Mouse (Mus musculus) MEL (cell line): ENCODE measurements around the gene Txnrd2. TPM values are rescaled to one million over a fixed set of nuclear protein-coding genes. Genes with fewer than 3 reads are reported as not detected.

ENCODE experiments used
- DNase-seq: peaks from one replicate; pipeline ENCODE4 v3.0.0; 2011; ENCODE audit warnings: low read depth, low spot score
- H3K27ac ChIP-seq: 2 replicates; pipeline ENCODE4 v1.5.1; 2012; ENCODE audit warnings: low read depth, mild to moderate bottlenecking, control low read depth, low read length, moderate library complexity; ENCODE audit not compliant: control insufficient read depth
- H3K27me3 ChIP-seq, 2 experiments: fragments of 150-350 bp in 1 of 2; sonication (generic) in 1 of 2; 2 replicates each; pipeline ENCODE4 v1.6.1; 2012; ENCODE audit warnings: low read length in 2 of 2, mild to moderate bottlenecking in 2 of 2, improper control_type of control experiment in 1 of 2, moderate library complexity in 1 of 2; ENCODE audit not compliant: insufficient read depth in 2 of 2, control insufficient read depth in 1 of 2
- H3K36me3 ChIP-seq, 2 experiments: 2 replicates each; pipeline ENCODE4 v1.6.1; 2012 to 2014; ENCODE audit warnings: low read length in 2 of 2, improper control_type of control experiment in 1 of 2, inconsistent platforms in 1 of 2, mild to moderate bottlenecking in 1 of 2; ENCODE audit not compliant: insufficient read depth in 2 of 2, control insufficient read depth in 1 of 2
- H3K4me1 ChIP-seq, 2 experiments: fragments of 150-350 bp in 1 of 2; sonication (generic) in 1 of 2; 2 replicates each; pipeline ENCODE4 v1.6.1; 2012; ENCODE audit warnings: low read length in 2 of 2, improper control_type of control experiment in 1 of 2, mild to moderate bottlenecking in 1 of 2; ENCODE audit not compliant: insufficient read depth in 2 of 2, control insufficient read depth in 1 of 2
- H3K4me3 ChIP-seq, 2 experiments: fragments of 150-350 bp in 1 of 2; sonication (generic) in 1 of 2; 2 replicates each; pipeline ENCODE4 v1.5.1; 2012; ENCODE audit warnings: low read depth in 2 of 2, low read length in 2 of 2, mild to moderate bottlenecking in 2 of 2, moderate library complexity in 2 of 2, control low read depth in 1 of 2, improper control_type of control experiment in 1 of 2; ENCODE audit not compliant: control insufficient read depth in 1 of 2, insufficient read depth in 1 of 2
- H3K79me2 ChIP-seq: 2 replicates; pipeline ENCODE4 v1.6.1; 2012; ENCODE audit warnings: mild to moderate bottlenecking, low read length, moderate library complexity; ENCODE audit not compliant: control insufficient read depth, poor library complexity, insufficient read depth
- H3K9ac ChIP-seq: 2 replicates; pipeline ENCODE4 v1.6.1; 2012; ENCODE audit warnings: low read depth, mild to moderate bottlenecking, control low read depth, low read length, moderate library complexity; ENCODE audit not compliant: control insufficient read depth, poor library complexity, severe bottlenecking
- H3K9me3 ChIP-seq: fragments of 150-350 bp; sonication (generic); replicated peaks from 2 replicates; pipeline ENCODE4 v1.6.1; 2012; ENCODE audit warnings: mild to moderate bottlenecking, low read length, improper control_type of control experiment, moderate library complexity; ENCODE audit not compliant: insufficient read depth
- ELF1 ChIP-seq: IDR thresholded peaks from 2 replicates; pipeline ENCODE4 v1.6.1; 2014; ENCODE audit warnings: low read depth, mild to moderate bottlenecking, inconsistent platforms, low read length, improper control_type of control experiment, moderate library complexity
- EP300 ChIP-seq, 2 experiments: IDR thresholded peaks; 2 replicates each; pipeline ENCODE4 v1.6.1; 2011; ENCODE audit warnings: improper control_type of control experiment in 2 of 2, low read length in 2 of 2, low read depth in 1 of 2, mild to moderate bottlenecking in 1 of 2
- ETS1 ChIP-seq: IDR thresholded peaks from 2 replicates; pipeline ENCODE4 v1.6.1; 2012; ENCODE audit warnings: low read depth, mild to moderate bottlenecking, inconsistent platforms, low read length, improper control_type of control experiment, moderate library complexity
- GATA1 ChIP-seq: IDR thresholded peaks from 2 replicates; pipeline ENCODE4 v1.6.1; 2011; ENCODE audit warnings: low read depth, low read length, improper control_type of control experiment
- MAZ ChIP-seq: IDR thresholded peaks from 2 replicates; pipeline ENCODE4 v1.6.1; 2012; ENCODE audit warnings: low read depth, mild to moderate bottlenecking, inconsistent platforms, low read length, improper control_type of control experiment
- MEF2A ChIP-seq: IDR thresholded peaks from 2 replicates; pipeline ENCODE4 v1.6.1; 2014; ENCODE audit warnings: low read depth, mild to moderate bottlenecking, inconsistent platforms, low read length, improper control_type of control experiment; ENCODE audit not compliant: poor library complexity, insufficient replicate concordance, severe bottlenecking; ENCODE audit errors: extremely low read depth
- MXI1 ChIP-seq: IDR thresholded peaks from 2 replicates; pipeline ENCODE4 v1.6.1; 2011; ENCODE audit warnings: mild to moderate bottlenecking, low read depth, low read length, improper control_type of control experiment
- MYB ChIP-seq: IDR thresholded peaks from 2 replicates; pipeline ENCODE4 v1.6.1; 2011; ENCODE audit warnings: mild to moderate bottlenecking, low read depth, low read length, improper control_type of control experiment
- MYC ChIP-seq: IDR thresholded peaks from 2 replicates; pipeline ENCODE4 v1.6.1; 2011; ENCODE audit warnings: low read depth, mild to moderate bottlenecking, low read length, improper control_type of control experiment, moderate library complexity
- NRF1 ChIP-seq: IDR thresholded peaks from 2 replicates; pipeline ENCODE4 v1.6.1; 2014; ENCODE audit warnings: low read depth, mild to moderate bottlenecking, inconsistent platforms, low read length, improper control_type of control experiment, moderate library complexity; ENCODE audit not compliant: poor library complexity, insufficient read depth, severe bottlenecking
- POLR2AphosphoS5 ChIP-seq: IDR thresholded peaks from 2 replicates; pipeline ENCODE4 v1.6.1; 2012; ENCODE audit warnings: low read depth, borderline replicate concordance, mild to moderate bottlenecking, inconsistent platforms, low read length, moderate library complexity, mixed read lengths
- TBP ChIP-seq: IDR thresholded peaks from 2 replicates; pipeline ENCODE4 v1.8.0; 2011; ENCODE audit warnings: low read depth, low read length, improper control_type of control experiment
- UBTF ChIP-seq: IDR thresholded peaks from 2 replicates; pipeline ENCODE4 v1.6.1; 2012; ENCODE audit warnings: low read depth, mild to moderate bottlenecking, inconsistent platforms, low read length, improper control_type of control experiment, moderate library complexity, borderline replicate concordance; ENCODE audit not compliant: insufficient read depth
- USF1 ChIP-seq: IDR thresholded peaks from 2 replicates; pipeline ENCODE4 v1.6.1; 2014; ENCODE audit warnings: low read depth, mild to moderate bottlenecking, inconsistent platforms, low read length, improper control_type of control experiment, moderate library complexity
- polyA plus RNA-seq, 2 experiments: library from polyadenylated mRNA; stranded (reverse) in 1 of 2; unstranded in 1 of 2; fragments of >175 nt in 1 of 2; fragments of >200 nt in 1 of 2; gene quantifications; 2 replicates each; pipeline versions ENCODE4 v1.2.1 to v1.2.4; 2012; ENCODE audit warnings: low replicate concordance in 2 of 2, low read depth in 1 of 2; ENCODE audit not compliant: insufficient read length in 2 of 2, insufficient read depth in 1 of 2, missing spikeins in 1 of 2
- total RNA-seq: library from RNA; depleted of rRNA; stranded (reverse); fragments of 300-350 nt; gene quantifications from 2 replicates; pipeline ENCODE4 v1.2.3, GENCODE M21; 2012

The Txnrd2 gene
- total and polyA plus RNA-seq, 3 experiments: 31.2 to 46.8 TPM; not detected in 1

DNA sequence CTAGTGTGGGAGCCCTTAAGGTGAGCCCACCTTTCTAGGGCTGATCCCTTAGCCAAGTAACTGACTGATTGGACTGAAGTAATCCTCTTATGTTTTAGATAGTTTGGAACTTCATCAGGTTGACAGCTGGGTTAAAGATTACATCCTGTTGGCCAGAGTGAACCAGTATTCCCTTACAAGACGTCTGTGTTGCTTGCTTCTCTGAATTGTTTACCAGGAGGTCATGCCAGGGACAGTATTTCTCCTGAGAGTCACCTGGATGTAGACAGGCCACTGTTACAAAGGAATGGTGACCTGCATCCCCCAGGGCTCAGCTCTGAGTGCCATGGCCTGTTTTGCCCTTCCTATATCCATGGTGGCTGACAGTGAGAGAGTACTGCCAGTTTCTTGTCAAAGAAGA, 47.7 kb upstream of the Txnrd2 start:
- no peak for DNase-seq
- H3K4me1 ChIP-seq: peaks cover 6 to 14% of the 10 kb centered on the region in 2 experiments; a peak in 3 of 4 replicates
- peaks cover 0 to 11% of the 10 kb centered on the region in 2 experiments; a peak in 2 of 4 replicates for H3K36me3 ChIP-seq
- TF ChIP-seq MYC: no peak
- TF ChIP-seq MEF2A: no peak
- TF ChIP-seq ELF1: no peak
- TF ChIP-seq MYB: no peak
- no peak for TF ChIP-seq TBP
- TF ChIP-seq NRF1: no peak
- TF ChIP-seq ETS1: no peak
- TF ChIP-seq MAZ: no peak
- TF ChIP-seq MXI1: no peak
- H3K9ac ChIP-seq: no peak overlapping the region
- no peaks in the 10 kb centered on the region for H3K27me3 ChIP-seq
- no peaks in the 10 kb centered on the region for H3K9me3 ChIP-seq
- no peak overlapping the region for H3K4me3 ChIP-seq
- no peak overlapping the region for H3K27ac ChIP-seq
- no peaks in the 10 kb centered on the region for H3K79me2 ChIP-seq

- TF ChIP-seq MAZ (no peak), EP300 (IDR thresholded peaks at IDR 0.05; ENCODE audit: low read depth in 1 of 2, low read length in 2 of 2) (no peak), MYC (no peak), UBTF (no peak), GATA1 (no peak), USF1 (no peak), POLR2AphosphoS5 (no peak)
- TF ChIP-seq, all 39 proteins: peak for 0
- Histone ChIP-seq H3K9ac (no peak overlapping the region), H3K79me2 (no peaks in the 10 kb centered on the region), H3K4me3 (no peak overlapping the region), H3K4me1 (peaks cover 6 to 14% of the 10 kb centered on the region in 2 experiments; a peak in 3 of 4 replicates), H3K9me3 (no peaks in the 10 kb centered on the region), H3K27ac (no peak overlapping the region), H3K36me3 (peaks cover 0 to 11% of the 10 kb centered on the region in 2 experiments; a peak in 2 of 4 replicates), H3K27me3 (no peaks in the 10 kb centered on the region)
- no peak for DNase-seq
These were observed 46.7 kb upstream of the Txnrd2 start for GRCm38 (mm10) chr16:18379338-18380001.
